Mouse (Mus musculus) liver, embryonic 15.5 days (tissue): ENCODE data around the gene Kazn. TPM values are rescaled to one million over a fixed set of nuclear protein-coding genes. Genes with fewer than 3 reads are reported as not detected.
A peak's percentile ranks its signal among the peaks of the same experiment; 100 is the strongest.

ENCODE experiments used
- ATAC-seq: fragments of 200-750 bp; cut with Nextera tagmentation; 2 replicates; pipeline ENCODE4 v1.8.0; 2017; ENCODE audit warnings: moderate number of reproducible peaks, mild to moderate bottlenecking, moderate library complexity; ENCODE audit not compliant: insufficient read depth
- H3K27ac ChIP-seq: fragments of 300-500 bp; sonication (generic); replicated peaks from 2 replicates; pipeline ENCODE4 v1.5.1; 2015; ENCODE audit warnings: mild to moderate bottlenecking, inconsistent platforms
- H3K27me3 ChIP-seq: fragments of 300-500 bp; sonication (generic); 2 replicates; pipeline ENCODE4 v1.6.1; 2015; ENCODE audit warnings: mild to moderate bottlenecking, inconsistent platforms
- H3K36me3 ChIP-seq: fragments of 300-500 bp; sonication (generic); replicated peaks from 2 replicates; pipeline ENCODE4 v1.6.1; 2015; ENCODE audit warnings: moderate library complexity, mild to moderate bottlenecking, inconsistent platforms
- H3K4me1 ChIP-seq: fragments of 300-500 bp; sonication (generic); replicated peaks from 2 replicates; pipeline ENCODE4 v1.6.1; 2015; ENCODE audit warnings: inconsistent platforms
- H3K4me2 ChIP-seq: fragments of 300-500 bp; sonication (generic); 2 replicates; pipeline ENCODE4 v1.6.1; 2015; ENCODE audit warnings: moderate library complexity, mild to moderate bottlenecking, inconsistent platforms
- H3K4me3 ChIP-seq: fragments of 300-500 bp; sonication (generic); replicated peaks from 2 replicates; pipeline ENCODE4 v1.5.1; 2015; ENCODE audit warnings: mild to moderate bottlenecking, inconsistent platforms
- H3K9ac ChIP-seq: fragments of 300-500 bp; sonication (generic); 2 replicates; pipeline ENCODE4 v1.6.1; 2015; ENCODE audit warnings: moderate library complexity, mild to moderate bottlenecking, inconsistent platforms
- H3K9me3 ChIP-seq: fragments of 300-500 bp; sonication (generic); replicated peaks from 2 replicates; pipeline ENCODE4 v1.6.1; 2016; ENCODE audit warnings: inconsistent platforms
- WGBS: fragments of 180-500 bp; shearing (Covaris S2); methylation state at CpG from one replicate; pipeline ENCODE4 v1.1.7; 2015; ENCODE audit warnings: mixed read lengths; ENCODE audit not compliant: insufficient replicate concordance; 5-methylcytosine and 5-hydroxymethylcytosine counted together
- polyA plus RNA-seq: library from polyadenylated mRNA; unstranded; fragments of >200 nt; fragmentation: Nextera tagmentation; extraction: Ambion mirVana; gene quantifications from 2 replicates; pipeline ENCODE4 v1.2.1, GENCODE M21; 2015

Kazn gene
- polyA plus RNA-seq, 1 experiment from 2014 or later = 0.70 TPM

DNA sequence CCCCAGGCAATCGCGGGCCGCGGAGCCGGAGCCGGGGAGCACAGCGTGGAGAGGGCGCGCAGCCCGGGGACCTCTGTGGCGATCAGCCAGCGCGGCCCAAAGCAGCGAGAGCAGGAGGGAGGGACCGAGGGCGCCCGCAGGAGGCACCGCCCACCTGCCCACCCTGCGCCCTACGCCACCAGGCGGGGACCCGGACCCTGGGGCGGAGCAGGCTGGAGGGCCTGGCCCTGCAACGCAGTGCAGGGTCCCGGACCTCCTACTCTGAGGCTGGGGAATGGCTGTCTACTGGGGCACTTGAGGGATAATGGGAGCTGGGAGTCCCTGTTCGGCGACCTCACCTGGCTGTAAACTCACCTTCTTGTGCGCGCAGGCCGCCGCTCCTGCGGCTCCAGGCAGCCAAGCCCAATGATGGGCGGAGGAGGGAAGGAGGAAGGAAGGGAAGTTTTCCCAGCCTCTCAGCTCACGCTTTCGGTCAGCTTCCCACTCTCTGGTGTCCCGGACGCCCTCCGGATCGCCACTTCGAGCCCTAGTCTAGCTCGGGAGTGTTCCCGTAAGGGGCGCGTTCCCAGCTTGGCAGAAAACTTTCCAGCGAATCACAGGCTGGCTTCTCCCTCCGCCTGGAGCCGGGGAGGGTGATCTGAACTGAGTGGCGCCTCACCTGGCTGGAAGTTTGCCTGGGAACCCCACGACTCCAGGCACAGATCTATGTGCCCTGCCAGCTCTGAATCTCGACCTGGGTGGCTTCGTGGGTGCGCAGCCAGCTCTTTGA is 154.9 kb downstream of the Kazn start, which contains the start of gene Tmem51:
Tmem51 (minus strand) TSS at position 174 of the 769 bp plus-strand sequence.
- H3K36me3 ChIP-seq = no peaks in the 10 kb centered on the region
- H3K4me2 ChIP-seq = peak within 1 kb of the TSS; percentile 60
- ATAC-seq = peak; percentile 72
- peak within 1 kb of the TSS; percentile 59 for H3K4me3 ChIP-seq
- H3K9ac ChIP-seq = peak within 1 kb of the TSS; percentile 35; the same call in 1 of the 2 replicates
- 1% methylated on average over 52 of the region's 52 CpGs for WGBS
- peaks cover 55% of the 10 kb centered on the region for H3K27me3 ChIP-seq
- peak within 1 kb of the TSS; percentile 78 for H3K27ac ChIP-seq
- H3K4me1 ChIP-seq = peaks cover 36% of the 10 kb centered on the region
- H3K9me3 ChIP-seq = no peaks in the 10 kb centered on the region

DNA sequence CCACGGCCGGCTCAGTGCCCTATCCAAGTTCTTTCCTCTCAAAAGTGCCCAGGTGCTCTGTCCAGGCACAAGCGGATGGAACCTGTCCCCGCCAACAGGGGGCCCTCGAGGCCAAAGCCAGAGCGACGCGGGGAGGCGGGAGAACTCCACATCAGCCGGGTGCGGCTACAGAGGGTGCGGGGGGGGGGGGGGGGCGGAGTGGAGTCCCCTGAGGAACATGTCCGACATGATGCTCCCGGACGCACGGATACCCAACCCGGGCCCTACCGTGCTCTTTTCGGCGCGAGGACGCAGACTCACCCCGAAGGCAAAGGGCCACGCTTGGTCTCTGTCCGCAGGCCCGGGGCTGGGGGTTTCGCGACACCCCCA is 155.5 kb downstream of the Kazn start:
- H3K27ac ChIP-seq = peak overlapping the region; percentile 78

DNA sequence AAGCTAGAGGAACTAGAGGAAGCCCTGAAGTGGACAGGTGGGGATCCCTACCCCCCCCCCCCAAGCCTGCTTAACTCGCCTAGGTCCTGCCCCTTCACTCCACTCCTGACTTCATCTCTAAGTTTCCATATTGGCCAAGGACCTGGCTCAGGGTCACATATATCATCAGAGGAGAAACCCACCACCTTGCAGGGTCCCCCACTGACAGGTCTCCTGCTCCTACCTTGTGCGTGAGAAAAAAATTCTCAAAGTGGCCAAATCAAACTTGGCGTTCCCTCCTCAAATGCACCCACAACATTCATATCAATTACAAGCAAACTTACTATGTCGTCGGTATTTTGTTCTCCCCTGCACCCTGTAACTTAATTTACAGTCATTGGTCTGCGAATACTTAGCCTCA is 156.0 kb downstream of the Kazn start:
- H3K4me2 ChIP-seq = peak overlapping the region; percentile 60
- H3K27me3 ChIP-seq = peaks cover 55% of the 10 kb centered on the region
- peak overlapping the region; percentile 59 for H3K4me3 ChIP-seq
- 0 out of 2 replicates have a peak overlapping the region, but pooled peaks have one; percentile 16 for H3K27ac ChIP-seq
- H3K36me3 ChIP-seq = no peaks in the 10 kb centered on the region
- WGBS = 36% methylated on average over 6 of the region's 6 CpGs
- peaks cover 40% of the 10 kb centered on the region for H3K4me1 ChIP-seq
- H3K9ac ChIP-seq = 0 out of 2 replicates have a peak overlapping the region, but pooled peaks have one; percentile 35
- no peaks in the 10 kb centered on the region for H3K9me3 ChIP-seq
- no peak for ATAC-seq

More for the DNA sequence above, 155.5 kb downstream of the Kazn start:
- H3K27me3 ChIP-seq = peaks cover 55% of the 10 kb centered on the region
- H3K36me3 ChIP-seq = no peaks in the 10 kb centered on the region
- H3K4me3 ChIP-seq = peak overlapping the region; percentile 59
- H3K4me2 ChIP-seq = peak overlapping the region; percentile 60
- peaks cover 36% of the 10 kb centered on the region for H3K4me1 ChIP-seq
- no peaks in the 10 kb centered on the region for H3K9me3 ChIP-seq
- H3K9ac ChIP-seq = peak overlapping the region; percentile 35; the same call in 1 of the 2 replicates
- WGBS = under 1% methylated on average over 28 of the region's 29 CpGs
- peak; percentile 56 for ATAC-seq

DNA sequence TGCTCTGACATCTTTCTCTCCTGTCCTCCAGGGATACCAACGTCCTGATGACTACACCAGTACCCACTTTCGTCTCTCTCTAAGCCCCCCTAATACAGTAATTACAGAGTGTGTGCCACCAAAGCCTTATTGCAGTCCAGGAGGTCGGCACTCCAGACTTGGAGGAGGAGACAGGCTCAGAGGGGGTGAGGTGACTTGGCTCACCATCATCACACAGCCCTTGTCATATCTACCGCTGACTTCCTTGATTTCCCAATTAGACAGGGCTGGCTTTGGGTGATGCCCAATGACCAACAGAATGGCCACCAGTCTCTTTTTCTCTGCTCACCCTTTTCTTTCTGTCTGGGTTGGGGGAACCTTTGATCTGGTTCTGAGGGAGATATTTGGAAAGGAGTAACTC is 156.5 kb downstream of the Kazn start:
- H3K4me2 ChIP-seq = peak overlapping the region; percentile 60
- H3K36me3 ChIP-seq = no peaks in the 10 kb centered on the region
- no peak for ATAC-seq
- 45% methylated on average over 4 of the region's 4 CpGs for WGBS
- H3K27me3 ChIP-seq = peaks cover 55% of the 10 kb centered on the region
- H3K4me3 ChIP-seq = peak overlapping the region; percentile 59; the same call in 1 of the 2 replicates
- H3K9me3 ChIP-seq = no peaks in the 10 kb centered on the region
- no peak overlapping the region for H3K27ac ChIP-seq
- H3K4me1 ChIP-seq = peaks cover 45% of the 10 kb centered on the region
- H3K9ac ChIP-seq = no peak overlapping the region

DNA sequence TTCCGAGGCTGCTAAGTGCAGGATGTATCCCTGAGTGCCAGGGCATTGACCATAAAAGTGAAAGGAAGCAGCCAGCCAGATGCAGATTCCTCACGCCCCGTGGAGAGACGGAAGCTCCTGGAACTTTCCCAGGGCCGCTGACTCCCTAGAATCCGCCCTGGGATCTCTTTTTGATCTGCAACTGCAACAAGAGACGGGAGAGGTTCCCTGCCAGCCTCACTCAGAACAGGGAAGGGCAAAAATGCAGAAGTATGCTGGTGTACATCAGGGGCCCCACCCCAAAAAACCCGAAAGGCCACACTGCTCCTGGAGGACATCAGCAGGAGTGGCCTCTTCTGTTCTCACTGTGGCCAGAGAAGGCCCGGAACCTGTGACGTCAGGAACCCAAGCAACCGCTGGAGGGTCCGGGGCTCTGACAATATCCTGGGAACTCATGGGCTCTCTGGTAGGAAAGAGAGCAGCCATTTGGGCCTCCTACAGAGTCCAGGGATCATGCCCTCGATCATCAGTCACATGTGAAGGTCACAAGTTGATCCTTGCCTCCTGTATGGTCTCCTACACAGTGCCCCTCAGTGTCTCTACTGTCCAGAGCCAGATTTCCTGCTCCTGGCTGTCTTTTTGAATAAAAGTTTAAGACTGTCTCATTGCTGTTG is 157.4 kb downstream of the Kazn start:
- Histone ChIP-seq H3K4me1 (peaks cover 55% of the 10 kb centered on the region), H3K27me3 (peaks cover 51% of the 10 kb centered on the region), H3K36me3 (no peaks in the 10 kb centered on the region), H3K4me3 (no peak overlapping the region), H3K4me2 (peak overlapping the region; percentile 60), H3K9me3 (no peaks in the 10 kb centered on the region), H3K9ac (no peak overlapping the region), H3K27ac (peak overlapping the region; percentile 5; the same call in 1 of the 2 replicates)
- WGBS = 35% methylated on average over 13 of the region's 13 CpGs
- ATAC-seq = no peak

DNA sequence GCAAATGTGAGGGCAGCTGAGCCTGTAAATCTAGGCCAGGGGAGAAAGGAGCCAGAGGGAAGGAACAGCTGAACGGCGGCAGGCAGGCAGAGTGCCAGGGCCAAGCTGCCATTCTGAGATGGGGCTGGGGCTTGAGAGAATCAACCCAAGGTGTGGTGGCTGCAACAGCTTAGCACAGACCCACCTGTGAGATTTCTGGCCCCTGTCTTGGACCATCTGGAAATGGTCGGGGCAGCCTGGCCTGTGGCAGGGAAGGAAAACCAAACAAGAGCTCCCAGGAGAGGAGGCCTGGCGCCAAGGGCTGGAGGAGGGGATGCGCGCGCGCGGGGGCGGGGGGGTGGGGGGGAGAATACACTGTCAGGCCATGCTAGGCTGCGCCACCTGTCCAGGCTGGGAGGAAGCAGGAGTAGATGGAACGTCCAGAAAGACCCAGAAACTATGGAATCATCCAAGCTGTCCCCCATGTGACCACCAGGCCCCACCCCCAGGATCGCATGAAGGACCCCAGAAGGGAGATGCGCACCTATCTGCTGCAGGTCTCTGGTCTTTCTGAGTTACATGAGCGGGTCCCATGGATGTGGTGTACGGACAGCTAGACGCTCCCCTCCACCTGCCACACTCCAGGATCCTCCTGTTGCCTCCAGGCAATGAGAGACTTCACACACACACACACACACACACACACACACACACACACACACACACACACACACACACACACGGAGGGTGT is 158.1 kb downstream of the Kazn start:
- peaks cover 55% of the 10 kb centered on the region for H3K4me1 ChIP-seq

DNA sequence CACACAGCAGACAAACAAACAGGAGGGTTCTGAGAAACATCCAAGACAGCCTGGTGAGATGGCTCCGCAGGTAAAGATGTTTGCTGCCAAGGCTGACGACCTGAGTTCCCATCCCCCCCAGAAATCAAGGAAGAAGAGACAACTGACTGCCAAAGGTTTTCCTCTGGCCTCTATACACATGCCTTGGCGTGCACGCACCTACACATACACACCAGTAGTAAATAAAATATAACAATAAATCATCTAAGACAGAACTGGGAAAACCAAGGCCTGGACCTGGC is 158.8 kb downstream of the Kazn start:
- Histone ChIP-seq H3K27me3 (peaks cover 37% of the 10 kb centered on the region), H3K36me3 (no peaks in the 10 kb centered on the region), H3K4me1 (peaks cover 56% of the 10 kb centered on the region), H3K4me2 (peak overlapping the region; percentile 14), H3K27ac (no peak overlapping the region), H3K9ac (no peak overlapping the region), H3K9me3 (no peaks in the 10 kb centered on the region), H3K4me3 (no peak overlapping the region)
- 56% methylated on average over 4 of the region's 4 CpGs for WGBS
- ATAC-seq = no peak

More for the DNA sequence above, 158.1 kb downstream of the Kazn start:
- Histone ChIP-seq H3K36me3 (no peaks in the 10 kb centered on the region), H3K9ac (no peak overlapping the region), H3K4me3 (no peak overlapping the region), H3K27me3 (peaks cover 44% of the 10 kb centered on the region), H3K9me3 (no peaks in the 10 kb centered on the region), H3K4me2 (peak overlapping the region; percentile 14), H3K27ac (peak overlapping the region; percentile 5; the same call in 1 of the 2 replicates)
- ATAC-seq = no peak
- WGBS = 60% methylated on average over 18 of the region's 18 CpGs

DNA sequence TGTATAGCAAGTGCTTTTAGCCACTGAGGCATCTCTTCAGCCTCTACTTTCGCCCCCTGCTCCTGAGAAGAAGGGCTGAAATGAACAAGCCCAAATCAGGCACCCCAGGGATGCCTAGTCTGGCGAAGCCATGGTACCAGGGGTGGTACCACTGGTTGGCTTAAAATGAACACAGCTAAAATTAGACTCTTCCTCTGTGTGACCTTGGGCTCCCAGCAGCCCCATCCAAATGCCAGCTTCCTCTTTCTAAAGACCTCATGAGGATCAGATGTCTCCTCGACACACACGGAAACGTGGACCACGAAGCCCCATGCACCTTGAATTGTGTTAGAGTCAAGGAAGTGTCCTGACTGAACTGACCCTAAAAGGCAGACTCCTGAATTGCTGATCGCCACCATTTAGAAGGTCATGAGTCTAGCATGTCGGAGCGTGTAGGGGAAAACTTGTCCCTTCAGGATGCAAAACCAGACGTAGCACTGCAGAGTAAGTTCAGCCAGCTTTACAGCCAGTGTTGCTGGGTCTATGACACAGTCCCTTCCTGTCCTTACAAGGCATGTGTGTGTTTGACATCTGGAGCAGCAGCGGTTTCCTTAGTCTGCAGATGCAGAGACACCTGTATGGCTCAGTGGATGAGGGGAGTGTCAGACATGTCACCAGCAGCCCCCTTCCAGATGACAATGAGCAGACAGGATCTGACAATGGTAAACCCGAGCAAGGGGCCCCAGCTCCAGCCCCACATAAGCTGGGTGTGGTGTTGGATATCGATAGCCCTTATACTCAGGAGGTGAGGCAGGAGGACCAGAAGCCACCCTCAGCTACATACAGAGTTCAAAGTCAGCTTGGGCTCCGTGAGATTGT is 159.3 kb downstream of the Kazn start:
- Histone ChIP-seq H3K4me3 (no peak overlapping the region), H3K4me2 (no peak overlapping the region), H3K4me1 (peaks cover 56% of the 10 kb centered on the region), H3K27me3 (peaks cover 32% of the 10 kb centered on the region), H3K9me3 (no peaks in the 10 kb centered on the region), H3K9ac (no peak overlapping the region), H3K27ac (no peak overlapping the region), H3K36me3 (no peaks in the 10 kb centered on the region)
- ATAC-seq = no peak
- 36% methylated on average over 14 of the region's 14 CpGs for WGBS

DNA sequence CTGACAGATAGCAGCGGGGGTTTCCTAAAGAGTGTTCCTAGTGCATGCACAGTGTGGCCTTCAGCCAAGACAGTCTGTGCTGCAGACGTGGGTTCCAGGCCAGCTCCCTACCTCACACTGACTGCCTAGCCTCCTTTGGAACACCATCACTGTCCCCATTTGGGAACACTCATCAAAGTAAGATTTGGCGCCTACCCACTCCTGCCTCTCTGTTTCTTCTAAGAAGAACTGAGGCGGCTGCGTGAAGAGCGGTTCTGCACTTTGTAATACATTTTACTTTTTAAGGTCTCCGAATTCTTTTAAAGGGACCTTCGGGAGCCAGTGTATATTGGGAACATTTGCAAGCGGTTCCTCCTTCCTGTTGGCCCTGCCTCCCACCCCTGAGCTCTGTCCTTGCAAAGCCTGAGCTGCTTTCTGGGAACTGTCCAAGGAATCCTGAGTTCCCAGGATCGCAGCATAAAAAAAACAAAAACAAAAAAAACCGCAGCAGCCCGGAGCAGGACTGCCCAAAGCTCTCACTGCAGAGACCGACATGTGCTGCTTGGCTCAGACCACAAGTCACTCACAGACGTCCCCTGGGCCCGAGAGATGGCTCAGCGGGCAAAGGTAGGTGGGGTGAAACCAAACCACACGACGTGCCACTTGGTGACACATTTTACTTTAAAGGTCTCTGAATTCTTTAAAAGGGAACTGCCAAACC is 161.5 kb downstream of the Kazn start:
- Histone ChIP-seq H3K4me2 (0 out of 2 replicates have a peak overlapping the region, but pooled peaks have one; percentile 12), H3K36me3 (no peaks in the 10 kb centered on the region), H3K4me3 (no peak overlapping the region), H3K27ac (peak overlapping the region; percentile 25), H3K9ac (no peak overlapping the region), H3K9me3 (no peaks in the 10 kb centered on the region), H3K4me1 (peaks cover 66% of the 10 kb centered on the region), H3K27me3 (peaks cover 10% of the 10 kb centered on the region)
- WGBS = 19% methylated on average over 18 of the region's 18 CpGs
- no peak for ATAC-seq

DNA sequence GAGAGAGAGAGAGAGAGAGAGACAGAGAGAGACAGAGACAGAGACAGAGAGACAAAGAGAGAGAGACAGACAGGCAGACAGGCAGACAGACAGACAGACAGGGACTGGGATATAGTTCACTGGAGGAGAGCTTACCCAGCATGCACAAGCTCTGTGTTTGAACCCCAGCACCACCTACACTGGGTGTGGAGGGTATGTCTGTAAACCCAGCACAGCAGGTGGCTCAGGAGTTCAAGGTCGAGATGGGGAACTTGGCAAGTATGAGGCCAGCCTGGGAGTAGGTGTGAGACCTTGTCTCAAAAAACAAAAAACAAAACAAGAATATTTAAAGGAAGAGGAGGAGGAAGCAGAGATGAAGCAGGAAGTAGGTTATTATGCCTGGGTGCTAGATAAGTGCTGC is 162.3 kb downstream of the Kazn start:
- Histone ChIP-seq H3K9me3 (no peaks in the 10 kb centered on the region), H3K4me2 (no peak overlapping the region), H3K27me3 (peaks cover 4% of the 10 kb centered on the region; the same call in 1 of the 2 replicates), H3K4me1 (peaks cover 66% of the 10 kb centered on the region), H3K4me3 (no peak overlapping the region), H3K9ac (no peak overlapping the region), H3K36me3 (no peaks in the 10 kb centered on the region), H3K27ac (peak overlapping the region; percentile 25; the same call in 1 of the 2 replicates)
- WGBS = 5% methylated on average over 1 of the region's 1 CpGs
- ATAC-seq = no peak
